Mouse (Mus musculus) midbrain, embryonic 15.5 days (tissue): ENCODE measurements around the gene Rnaseh1. TPM values are rescaled to one million over a fixed set of nuclear protein-coding genes. Genes with fewer than 3 reads are reported as not detected.

Experiments
- ATAC-seq: fragments of 200-750 bp; cut with Nextera tagmentation; replicated peaks from 2 replicates; pipeline ENCODE4 v1.8.0; 2017; ENCODE audit warnings: moderate TSS enrichment
- H3K27ac ChIP-seq: fragments of 300-500 bp; sonication (generic); 2 replicates; pipeline ENCODE4 v1.5.1; 2015; ENCODE audit warnings: mild to moderate bottlenecking, inconsistent platforms
- H3K27me3 ChIP-seq: fragments of 300-500 bp; sonication (generic); replicated peaks from 2 replicates; pipeline ENCODE4 v1.6.1; 2015; ENCODE audit warnings: inconsistent platforms
- H3K36me3 ChIP-seq: fragments of 300-500 bp; sonication (generic); replicated peaks from 2 replicates; pipeline ENCODE4 v1.6.1; 2015; ENCODE audit warnings: inconsistent platforms
- H3K4me1 ChIP-seq: fragments of 300-500 bp; sonication (generic); 2 replicates; pipeline ENCODE4 v1.6.1; 2015; ENCODE audit warnings: inconsistent platforms
- H3K4me2 ChIP-seq: fragments of 300-500 bp; sonication (generic); 2 replicates; pipeline ENCODE4 v1.6.1; 2015; ENCODE audit warnings: inconsistent platforms, mild to moderate bottlenecking, moderate library complexity
- H3K4me3 ChIP-seq: fragments of 300-500 bp; sonication (generic); 2 replicates; pipeline ENCODE4 v1.5.1; 2015; ENCODE audit warnings: mild to moderate bottlenecking, inconsistent platforms
- H3K9ac ChIP-seq: fragments of 300-500 bp; sonication (generic); 2 replicates; pipeline ENCODE4 v1.6.1; 2015; ENCODE audit warnings: mild to moderate bottlenecking, inconsistent platforms
- H3K9me3 ChIP-seq: fragments of 300-500 bp; sonication (generic); 2 replicates; pipeline ENCODE4 v1.6.1; 2016; ENCODE audit warnings: inconsistent platforms
- WGBS: fragments of 180-500 bp; shearing (Covaris S2); methylation state at CpG from one replicate; pipeline ENCODE4 v1.1.7; 2015; ENCODE audit warnings: mixed read lengths; 5-methylcytosine and 5-hydroxymethylcytosine counted together
- polyA plus RNA-seq: library from polyadenylated mRNA; unstranded; fragments of >200 nt; fragmentation: Nextera tagmentation; extraction: Ambion mirVana; gene quantifications from 2 replicates; pipeline ENCODE4 v1.2.1, GENCODE M21; 2015

Gene Rnaseh1
- polyA plus RNA-seq, 1 experiment from 2014 or later: 24.1 TPM

GRCm38 (mm10) chr12:28624251-28624650, 25.2 kb upstream of the Rnaseh1 start:
- Histone ChIP-seq H3K9me3 (no peaks in the 10 kb centered on the region), H3K27me3 (no peaks in the 10 kb centered on the region), H3K4me1 (no peaks in the 10 kb centered on the region; the same call in 1 of the 2 replicates), H3K4me2 (no peak overlapping the region), H3K9ac (no peak overlapping the region), H3K36me3 (peaks cover 2% of the 10 kb centered on the region), H3K4me3 (no peak overlapping the region), H3K27ac (no peak overlapping the region)
- ATAC-seq: no peak
- 86% methylated on average over 2 of the region's 2 CpGs for WGBS

- Histone ChIP-seq H3K27ac (no peak overlapping the region), H3K4me3 (no peak overlapping the region), H3K27me3 (no peaks in the 10 kb centered on the region), H3K4me1 (no peaks in the 10 kb centered on the region), H3K4me2 (no peak overlapping the region), H3K36me3 (peaks cover 14% of the 10 kb centered on the region), H3K9me3 (no peaks in the 10 kb centered on the region), H3K9ac (no peak overlapping the region)
- ATAC-seq: no peak
- 86% methylated on average over 7 of the region's 7 CpGs for WGBS
These were observed 24.0 kb upstream of the Rnaseh1 start for GRCm38 (mm10) chr12:28625407-28625806.

DNA sequence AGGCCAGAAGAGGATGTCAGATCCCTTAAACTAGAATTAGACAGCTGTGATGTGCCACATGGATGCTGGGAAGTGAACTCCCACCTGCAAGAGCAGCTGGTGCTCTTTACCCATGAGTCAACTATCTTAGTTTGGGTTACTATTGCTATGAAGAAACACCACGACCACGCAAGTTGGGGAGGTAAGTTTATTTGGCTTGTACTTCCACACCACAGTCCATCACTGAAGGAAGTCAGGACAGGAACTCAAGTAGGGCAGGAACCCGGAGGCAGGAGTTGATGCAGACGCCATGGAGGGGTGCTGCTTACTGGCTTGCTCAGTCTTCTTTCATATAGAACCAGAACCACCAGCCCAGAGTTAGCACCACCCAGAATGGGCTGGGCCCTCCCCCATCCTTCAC, 22.3 kb upstream of the Rnaseh1 start:
- no peak for ATAC-seq
- Histone ChIP-seq H3K27me3 (no peaks in the 10 kb centered on the region), H3K9me3 (no peaks in the 10 kb centered on the region), H3K4me1 (0 out of 2 replicates have a peak, but pooled peaks cover under 1% of the 10 kb centered on the region), H3K27ac (no peak overlapping the region), H3K36me3 (peaks cover 30% of the 10 kb centered on the region), H3K4me2 (no peak overlapping the region), H3K4me3 (no peak overlapping the region), H3K9ac (no peak overlapping the region)
- 83% methylated on average over 4 of the region's 4 CpGs for WGBS

- H3K36me3 ChIP-seq: peaks cover 43% of the 10 kb centered on the region
These were observed 21.0 kb upstream of the Rnaseh1 start for GRCm38 (mm10) chr12:28628436-28628835.

DNA sequence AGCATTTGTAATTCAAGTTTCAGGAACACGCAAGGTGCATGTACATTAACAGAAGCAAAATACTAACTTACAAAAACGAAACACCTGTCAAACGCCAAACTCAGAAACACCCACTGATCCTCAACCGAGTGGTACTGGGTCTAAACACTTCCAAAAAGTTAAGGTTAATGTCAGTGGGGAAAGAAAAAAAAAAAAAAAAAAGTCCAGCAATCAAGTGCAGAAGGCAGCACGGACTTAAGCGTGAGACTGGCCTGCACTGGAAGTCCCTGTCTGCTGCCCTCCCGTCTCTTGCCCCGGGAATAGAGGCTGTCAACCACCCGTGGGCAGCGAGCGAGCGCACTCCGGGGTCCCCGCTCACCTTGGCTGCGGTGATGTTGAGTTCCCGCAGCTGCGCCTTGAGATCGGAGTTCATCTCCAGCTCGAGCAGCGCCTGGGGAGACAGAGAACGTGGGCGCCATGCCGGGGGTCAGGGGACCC, 14.3 kb upstream of the Rnaseh1 start:
- 2% methylated on average over 23 of the region's 23 CpGs for WGBS
- Histone ChIP-seq H3K4me1 (peaks cover 28% of the 10 kb centered on the region), H3K36me3 (peaks cover 34% of the 10 kb centered on the region), H3K27me3 (no peaks in the 10 kb centered on the region), H3K4me2 (peak overlapping the region; percentile 61), H3K4me3 (peak overlapping the region; percentile 77), H3K9ac (peak overlapping the region; percentile 97), H3K9me3 (no peaks in the 10 kb centered on the region), H3K27ac (peak overlapping the region; percentile 87)
- peak; percentile 41 for ATAC-seq

More at GRCm38 (mm10) chr12:28628436-28628835, 21.0 kb upstream of the Rnaseh1 start:
- Histone ChIP-seq H3K27ac (no peak overlapping the region), H3K27me3 (no peaks in the 10 kb centered on the region), H3K4me3 (no peak overlapping the region), H3K4me2 (no peak overlapping the region), H3K9ac (no peak overlapping the region), H3K4me1 (peaks cover 12% of the 10 kb centered on the region; the same call in 1 of the 2 replicates), H3K9me3 (no peaks in the 10 kb centered on the region)
- no peak for ATAC-seq
- 90% methylated on average over 2 of the region's 2 CpGs for WGBS

- H3K4me2 ChIP-seq: peak within 1 kb of the TSS; percentile 61
- peak within 1 kb of the TSS; percentile 97 for H3K9ac ChIP-seq
- H3K9me3 ChIP-seq: no peaks in the 10 kb centered on the region
- H3K27me3 ChIP-seq: no peaks in the 10 kb centered on the region
- H3K27ac ChIP-seq: peak within 1 kb of the TSS; percentile 87
- 4% methylated on average over 69 of the region's 69 CpGs for WGBS
- H3K4me1 ChIP-seq: peaks cover 28% of the 10 kb centered on the region
- H3K4me3 ChIP-seq: peak within 1 kb of the TSS; percentile 77
- H3K36me3 ChIP-seq: peaks cover 27% of the 10 kb centered on the region
- peak; percentile 98 for ATAC-seq
These were observed 13.6 kb upstream of the Rnaseh1 start, which contains the start of gene Rps7 for GRCm38 (mm10) chr12:28635535-28636476. TSS of gene Rps7 (minus strand) at chr12:28635953.

- Histone ChIP-seq H3K4me3 (peak overlapping the region; percentile 77; the same call in 1 of the 2 replicates), H3K4me1 (peaks cover 28% of the 10 kb centered on the region), H3K4me2 (peak overlapping the region; percentile 51), H3K9ac (no peak overlapping the region), H3K36me3 (peaks cover 20% of the 10 kb centered on the region), H3K27me3 (no peaks in the 10 kb centered on the region), H3K27ac (no peak overlapping the region), H3K9me3 (no peaks in the 10 kb centered on the region)
- no peak for ATAC-seq
- WGBS: 93% methylated on average over 6 of the region's 6 CpGs
These were observed 12.9 kb upstream of the Rnaseh1 start for GRCm38 (mm10) chr12:28636543-28636942.

GRCm38 (mm10) chr12:28638778-28639177, 10.6 kb upstream of the Rnaseh1 start:
- Histone ChIP-seq H3K9me3 (no peaks in the 10 kb centered on the region), H3K4me1 (peaks cover 13% of the 10 kb centered on the region), H3K4me3 (no peak overlapping the region), H3K4me2 (no peak overlapping the region), H3K27me3 (no peaks in the 10 kb centered on the region), H3K36me3 (no peaks in the 10 kb centered on the region), H3K9ac (no peak overlapping the region), H3K27ac (no peak overlapping the region)
- 75% methylated on average over 2 of the region's 2 CpGs for WGBS
- no peak for ATAC-seq

GRCm38 (mm10) chr12:28662628-28663027, 13.2 kb downstream of the Rnaseh1 start:
- Histone ChIP-seq H3K4me2 (no peak overlapping the region), H3K4me1 (no peaks in the 10 kb centered on the region), H3K27me3 (no peaks in the 10 kb centered on the region), H3K4me3 (no peak overlapping the region), H3K9ac (no peak overlapping the region), H3K27ac (no peak overlapping the region), H3K9me3 (no peaks in the 10 kb centered on the region), H3K36me3 (peaks cover 25% of the 10 kb centered on the region)
- ATAC-seq: no peak
- 89% methylated on average over 4 of the region's 4 CpGs for WGBS

DNA sequence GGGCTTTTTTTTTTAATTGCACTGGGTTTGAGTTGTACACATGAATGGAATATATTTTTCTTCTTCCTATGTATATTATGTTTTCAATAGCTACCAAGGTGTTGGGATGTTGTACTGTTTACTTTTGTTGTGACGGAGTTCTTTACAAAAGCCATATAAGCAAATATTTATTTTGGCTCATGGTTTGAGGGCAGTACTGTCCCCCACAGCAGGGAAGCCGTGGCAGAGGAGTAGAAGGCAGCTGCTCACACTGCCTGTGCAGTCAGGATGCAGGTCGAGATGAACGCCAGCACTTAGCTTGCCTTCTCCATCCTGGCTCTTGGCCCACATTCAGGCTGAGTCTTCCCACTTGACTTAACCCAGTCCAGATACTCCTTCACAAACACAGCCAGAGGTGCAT, 17.3 kb downstream of the Rnaseh1 start:
- ATAC-seq: no peak

DNA sequence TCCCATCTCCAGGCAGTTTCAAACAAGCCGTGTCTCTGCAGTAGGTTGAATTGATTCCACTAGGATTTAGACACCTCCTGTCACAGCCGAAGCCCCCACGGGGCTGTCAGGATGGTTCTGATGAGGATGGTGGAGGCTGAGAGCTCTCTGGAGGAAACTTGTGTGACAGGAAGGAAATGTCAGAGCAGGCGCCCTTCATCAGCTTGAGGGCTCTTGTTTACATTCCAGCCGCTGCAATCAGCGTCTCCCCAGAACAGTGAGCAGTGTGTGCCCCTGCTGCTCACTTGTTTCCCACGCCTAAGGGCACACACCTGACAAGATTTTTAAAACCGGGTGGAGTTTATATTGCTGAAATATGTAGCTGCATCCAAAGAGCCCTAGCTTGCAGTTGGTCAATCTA, 17.9 kb downstream of the Rnaseh1 start:
- H3K27me3 ChIP-seq: no peaks in the 10 kb centered on the region
- H3K36me3 ChIP-seq: no peaks in the 10 kb centered on the region
- H3K9me3 ChIP-seq: no peaks in the 10 kb centered on the region
- H3K4me3 ChIP-seq: no peak overlapping the region
- ATAC-seq: no peak
- no peak overlapping the region for H3K4me2 ChIP-seq
- no peaks in the 10 kb centered on the region for H3K4me1 ChIP-seq
- WGBS: 51% methylated on average over 8 of the region's 8 CpGs
- no peak overlapping the region for H3K27ac ChIP-seq
- no peak overlapping the region for H3K9ac ChIP-seq

More for the DNA sequence above, 17.3 kb downstream of the Rnaseh1 start:
- H3K27ac ChIP-seq: no peak overlapping the region
- no peak overlapping the region for H3K9ac ChIP-seq
- no peaks in the 10 kb centered on the region for H3K27me3 ChIP-seq
- no peaks in the 10 kb centered on the region for H3K36me3 ChIP-seq
- H3K4me2 ChIP-seq: no peak overlapping the region
- no peaks in the 10 kb centered on the region for H3K9me3 ChIP-seq
- H3K4me3 ChIP-seq: no peak overlapping the region
- 80% methylated on average over 4 of the region's 4 CpGs for WGBS
- H3K4me1 ChIP-seq: no peaks in the 10 kb centered on the region

DNA sequence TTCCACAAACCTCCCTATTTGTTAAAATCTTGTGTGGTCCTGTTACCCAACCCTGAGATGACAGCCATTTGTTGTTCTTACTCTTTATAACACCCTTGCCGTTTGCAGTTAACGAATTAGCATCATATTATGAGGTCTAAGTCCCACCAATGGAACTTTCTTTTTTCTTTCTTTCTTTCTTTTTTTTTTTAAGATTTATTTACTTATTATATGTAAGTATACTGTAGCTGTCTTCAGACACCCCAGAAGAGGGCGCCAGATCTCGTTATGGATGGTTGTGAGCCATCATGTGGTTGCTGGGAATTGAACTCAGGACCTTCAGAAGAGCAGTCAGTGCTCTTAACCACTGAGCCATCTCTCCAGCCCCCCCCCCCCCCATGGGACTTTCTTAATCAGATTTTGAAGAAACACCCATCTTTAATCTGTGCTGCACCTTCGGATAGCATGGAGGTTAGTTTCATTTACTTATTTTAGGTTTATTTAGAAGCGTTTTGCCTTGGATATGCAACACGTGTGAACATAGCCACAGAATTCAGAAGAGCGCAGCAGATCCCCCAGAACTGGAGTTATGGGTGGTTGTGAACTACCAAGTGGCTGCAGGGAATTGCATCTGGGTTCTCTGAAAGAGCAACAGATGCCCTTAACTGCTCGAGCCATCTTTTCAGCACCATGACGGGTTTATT, 24.8 kb downstream of the Rnaseh1 start:
- Histone ChIP-seq H3K27me3 (no peaks in the 10 kb centered on the region), H3K9ac (no peak overlapping the region), H3K9me3 (no peaks in the 10 kb centered on the region), H3K36me3 (no peaks in the 10 kb centered on the region), H3K4me1 (peaks cover 13% of the 10 kb centered on the region), H3K27ac (peak overlapping the region; percentile 93), H3K4me2 (peak overlapping the region; percentile 54), H3K4me3 (no peak overlapping the region)
- ATAC-seq: no peak
- WGBS: 89% methylated on average over 10 of the region's 10 CpGs
